Mouse (Mus musculus): ENCODE measurements at regions not wholly inside any gene's neighbourhood (a gene's known extent, or its start where the extent isn't known, plus 50 kb on each side); places are given as distances from the start of the nearest gene placed in this dataset.

DNA sequence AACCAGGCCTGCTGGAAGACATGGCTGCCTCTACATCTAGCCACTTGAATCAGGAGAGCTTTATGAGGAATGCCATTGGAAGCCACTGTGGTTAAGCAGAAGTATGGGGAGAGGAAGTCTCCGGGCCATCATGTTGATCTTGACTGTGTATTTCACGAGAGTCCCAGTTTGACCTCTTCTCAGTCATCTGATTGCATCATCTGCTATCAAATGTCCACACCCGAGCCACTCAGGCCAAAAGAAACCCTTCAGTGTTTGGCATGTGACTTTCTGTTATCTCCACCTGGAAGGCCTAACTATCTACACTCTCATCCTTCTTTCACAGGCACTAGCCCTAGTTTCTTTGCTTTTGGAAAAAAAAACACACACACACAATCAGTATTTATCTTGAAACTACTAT is 186.9 kb upstream of the Id2 start:
- no peaks in the 10 kb centered on the region for H3K27me3 ChIP-seq (replicated peaks; ENCODE audit: control insufficient read depth, insufficient read depth, low read length)

DNA sequence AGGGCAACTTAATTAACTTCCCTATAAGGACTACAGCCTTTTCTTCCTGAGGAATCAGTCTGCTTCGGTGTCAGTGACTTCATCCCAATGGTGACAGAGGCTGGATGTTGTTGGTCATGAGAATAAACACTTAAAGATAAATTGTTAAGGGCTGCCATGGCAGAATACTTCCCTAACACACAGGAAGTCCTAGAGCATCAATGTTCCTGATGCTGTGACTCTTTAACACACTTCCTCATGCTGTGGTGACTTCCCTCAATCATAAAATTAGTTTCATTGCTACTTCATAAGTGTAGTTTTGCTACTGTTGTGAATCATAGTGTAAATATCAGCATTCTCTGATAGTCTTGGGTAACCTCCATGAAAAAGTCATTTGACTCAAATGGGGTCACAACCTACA is 184.5 kb upstream of the Id2 start:
- H3K27me3 ChIP-seq (replicated peaks; ENCODE audit: control insufficient read depth, insufficient read depth, low read length) = no peaks in the 10 kb centered on the region
- 81% methylated on average over 1 of the region's 1 CpGs for WGBS
- H3K9ac ChIP-seq (ENCODE audit: low read length) = no peak overlapping the region
- no peaks in the 10 kb centered on the region for H3K9me3 ChIP-seq (ENCODE audit: control insufficient read depth, low read length)
- H3K4me2 ChIP-seq (ENCODE audit: low read length) = no peak overlapping the region
- no peak for ATAC-seq (replicated peaks; ENCODE audit: low FRiP score, low TSS enrichment, low read depth)
- H3K4me1 ChIP-seq (replicated peaks; ENCODE audit: control insufficient read depth, insufficient read depth, low read length) = no peaks in the 10 kb centered on the region
- no peaks in the 10 kb centered on the region for H3K36me3 ChIP-seq (ENCODE audit: control insufficient read depth, insufficient read depth, low read length)
- H3K4me3 ChIP-seq (ENCODE audit: low read depth, low read length) = no peak overlapping the region
- no peak overlapping the region for H3K27ac ChIP-seq (ENCODE audit: low read depth)
- DNase-seq (ENCODE audit: low spot score) = peak; percentile 28

More for the DNA sequence above, 186.9 kb upstream of the Id2 start:
- Histone ChIP-seq H3K9ac (ENCODE audit: low read length) (no peak overlapping the region), H3K4me1 (replicated peaks; ENCODE audit: control insufficient read depth, insufficient read depth, low read length) (no peaks in the 10 kb centered on the region), H3K4me3 (ENCODE audit: low read depth, low read length) (no peak overlapping the region), H3K4me2 (ENCODE audit: low read length) (no peak overlapping the region), H3K36me3 (ENCODE audit: control insufficient read depth, insufficient read depth, low read length) (no peaks in the 10 kb centered on the region), H3K27ac (ENCODE audit: low read depth) (no peak overlapping the region), H3K9me3 (ENCODE audit: control insufficient read depth, low read length) (no peaks in the 10 kb centered on the region)
- ATAC-seq (replicated peaks; ENCODE audit: low FRiP score, low TSS enrichment, low read depth) (no peak), DNase-seq (ENCODE audit: low spot score) (no peak)
- 69% methylated on average over 3 of the region's 3 CpGs for WGBS

DNA sequence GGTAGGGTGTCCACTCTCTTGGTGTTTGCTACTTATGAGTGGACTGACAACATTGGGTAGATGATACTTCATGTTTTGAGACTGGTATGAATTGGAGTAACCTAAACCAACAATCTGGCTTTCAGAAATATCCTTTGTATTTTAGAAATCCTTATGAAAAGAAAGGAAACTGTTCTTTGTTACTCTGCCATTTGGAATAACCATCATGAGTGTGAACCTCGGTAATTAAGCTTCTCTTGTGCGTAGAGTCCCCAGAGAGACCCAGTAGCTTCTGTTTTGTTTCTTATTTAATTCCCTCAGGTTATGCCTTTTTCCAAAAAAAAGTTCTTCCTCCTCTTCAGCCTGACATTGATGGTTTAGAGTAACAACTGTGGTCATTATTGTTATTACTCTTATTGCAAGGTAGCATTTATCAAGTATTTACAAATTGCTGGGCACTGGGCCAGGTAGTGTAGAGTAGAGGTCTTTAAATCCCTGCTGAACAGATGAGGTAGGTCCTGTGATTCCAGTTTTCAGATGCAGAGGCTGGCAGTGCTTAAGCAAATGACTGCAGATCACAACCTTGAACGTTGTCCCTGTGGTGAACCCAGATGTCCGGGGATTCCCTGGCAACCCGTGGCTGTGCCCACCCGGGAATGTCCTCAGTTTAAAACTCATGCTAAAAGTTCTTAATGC is 176.8 kb upstream of the Id2 start:
- no peak overlapping the region for H3K4me3 ChIP-seq (ENCODE audit: low read depth, low read length)
- no peaks in the 10 kb centered on the region for H3K9me3 ChIP-seq (ENCODE audit: control insufficient read depth, low read length)
- no peak overlapping the region for H3K9ac ChIP-seq (ENCODE audit: low read length)
- no peaks in the 10 kb centered on the region for H3K36me3 ChIP-seq (ENCODE audit: control insufficient read depth, insufficient read depth, low read length)
- H3K27ac ChIP-seq (ENCODE audit: low read depth) = no peak overlapping the region
- peaks cover 5% of the 10 kb centered on the region; the same call in 1 of the 2 replicates for H3K4me1 ChIP-seq (replicated peaks; ENCODE audit: control insufficient read depth, insufficient read depth, low read length)
- no peak overlapping the region for H3K4me2 ChIP-seq (ENCODE audit: low read length)
- WGBS = 66% methylated on average over 6 of the region's 6 CpGs
- DNase-seq (ENCODE audit: low spot score) (peak; percentile 42), ATAC-seq (replicated peaks; ENCODE audit: low FRiP score, low TSS enrichment, low read depth) (no peak)
- no peaks in the 10 kb centered on the region for H3K27me3 ChIP-seq (replicated peaks; ENCODE audit: control insufficient read depth, insufficient read depth, low read length)

DNA sequence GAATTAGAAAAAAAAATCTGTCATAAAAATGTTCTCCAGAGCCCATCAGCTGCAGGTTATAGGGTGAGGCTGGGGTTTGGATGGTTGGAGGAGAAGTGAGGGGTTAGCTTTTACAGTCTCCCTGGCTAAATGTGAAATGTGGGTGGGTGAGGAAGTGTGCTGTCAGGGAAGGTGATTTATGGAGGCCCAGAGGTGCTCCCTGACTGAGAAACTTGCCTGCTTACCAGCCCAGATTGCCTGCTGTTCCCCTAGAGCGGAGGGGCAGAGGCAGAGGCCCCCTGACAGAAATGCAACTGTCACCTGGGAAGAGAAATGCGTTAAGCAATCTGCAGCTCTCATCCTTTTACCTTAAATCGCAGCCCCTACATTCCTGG is 175.8 kb upstream of the Id2 start:
- 0 out of 2 replicates have a peak, but pooled peaks have one; percentile 49 for ATAC-seq (replicated peaks; ENCODE audit: low FRiP score, low TSS enrichment, low read depth)
- Histone ChIP-seq H3K4me1 (replicated peaks; ENCODE audit: control insufficient read depth, insufficient read depth, low read length) (peaks cover 5% of the 10 kb centered on the region; the same call in 1 of the 2 replicates), H3K27me3 (replicated peaks; ENCODE audit: control insufficient read depth, insufficient read depth, low read length) (no peaks in the 10 kb centered on the region), H3K9ac (ENCODE audit: low read length) (no peak overlapping the region), H3K4me2 (ENCODE audit: low read length) (no peak overlapping the region), H3K36me3 (ENCODE audit: control insufficient read depth, insufficient read depth, low read length) (no peaks in the 10 kb centered on the region), H3K9me3 (ENCODE audit: control insufficient read depth, low read length) (no peaks in the 10 kb centered on the region), H3K27ac (ENCODE audit: low read depth) (no peak overlapping the region), H3K4me3 (ENCODE audit: low read depth, low read length) (no peak overlapping the region)
- WGBS = 13% methylated on average over 3 of the region's 3 CpGs
- DNase-seq (ENCODE audit: low spot score) = no peak

DNA sequence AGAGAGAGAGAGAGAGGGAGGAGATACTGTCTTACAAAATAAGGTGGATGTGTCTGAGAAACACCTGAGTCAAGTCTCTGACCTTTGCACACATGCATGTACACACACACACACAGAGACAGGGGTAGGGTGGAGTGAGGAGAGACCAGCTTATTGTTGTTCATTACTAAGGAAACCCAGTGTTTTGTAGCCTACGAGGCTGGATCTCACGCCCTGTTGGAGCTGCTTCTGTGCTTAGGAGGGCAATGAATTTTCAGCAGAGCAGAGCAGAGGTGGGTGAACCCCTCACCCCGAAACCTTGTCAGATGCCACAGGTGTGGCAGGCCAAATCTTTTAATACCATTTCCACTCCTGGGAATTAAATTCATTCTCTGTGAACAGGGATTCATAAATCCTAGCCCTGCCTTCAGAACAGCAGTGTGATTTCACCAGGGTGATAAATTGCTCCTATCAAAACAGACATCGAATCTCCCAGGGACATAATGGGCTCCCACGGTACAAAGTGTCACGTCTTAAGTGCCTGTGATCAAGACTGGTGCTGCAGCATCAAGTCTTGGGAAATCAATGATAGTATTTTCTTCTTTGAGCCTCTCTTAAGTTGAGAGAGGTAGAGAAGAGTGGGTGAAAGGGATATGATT is 175.3 kb upstream of the Id2 start:
- no peaks in the 10 kb centered on the region for H3K9me3 ChIP-seq (ENCODE audit: control insufficient read depth, low read length)
- ATAC-seq (replicated peaks; ENCODE audit: low FRiP score, low TSS enrichment, low read depth) (peak; percentile 50; the same call in 1 of the 2 replicates), DNase-seq (ENCODE audit: low spot score) (peak; percentile 56)
- no peak overlapping the region for H3K9ac ChIP-seq (ENCODE audit: low read length)
- H3K4me3 ChIP-seq (ENCODE audit: low read depth, low read length) = no peak overlapping the region
- WGBS = 26% methylated on average over 6 of the region's 6 CpGs
- peaks cover 5% of the 10 kb centered on the region; the same call in 1 of the 2 replicates for H3K4me1 ChIP-seq (replicated peaks; ENCODE audit: control insufficient read depth, insufficient read depth, low read length)
- no peak overlapping the region for H3K27ac ChIP-seq (ENCODE audit: low read depth)
- H3K27me3 ChIP-seq (replicated peaks; ENCODE audit: control insufficient read depth, insufficient read depth, low read length) = no peaks in the 10 kb centered on the region
- no peak overlapping the region for H3K4me2 ChIP-seq (ENCODE audit: low read length)
- H3K36me3 ChIP-seq (ENCODE audit: control insufficient read depth, insufficient read depth, low read length) = no peaks in the 10 kb centered on the region

DNA sequence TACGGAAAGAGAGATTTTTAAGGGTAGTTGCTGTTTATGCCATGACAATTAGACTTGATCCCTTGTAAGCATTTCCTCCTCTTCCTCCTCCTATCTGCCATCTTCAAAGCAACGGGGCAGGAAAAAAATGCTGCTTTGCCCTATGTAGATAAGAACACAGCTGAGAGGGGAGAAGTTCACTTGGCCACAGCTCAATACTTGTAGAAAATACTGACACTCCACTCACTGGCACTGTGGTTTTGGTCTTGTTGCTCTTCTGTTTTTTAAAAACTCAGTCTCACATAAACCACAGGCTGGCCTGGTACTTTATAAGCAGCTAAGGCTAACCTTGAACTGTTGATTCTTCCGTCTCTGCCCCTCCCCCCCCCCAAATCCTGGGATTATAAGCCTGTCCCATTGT is 172.9 kb upstream of the Id2 start:
- Histone ChIP-seq H3K4me2 (ENCODE audit: low read length) (no peak overlapping the region), H3K4me1 (replicated peaks; ENCODE audit: control insufficient read depth, insufficient read depth, low read length) (peaks cover 5% of the 10 kb centered on the region; the same call in 1 of the 2 replicates), H3K27ac (ENCODE audit: low read depth) (no peak overlapping the region), H3K9me3 (ENCODE audit: control insufficient read depth, low read length) (no peaks in the 10 kb centered on the region), H3K27me3 (replicated peaks; ENCODE audit: control insufficient read depth, insufficient read depth, low read length) (no peaks in the 10 kb centered on the region), H3K36me3 (ENCODE audit: control insufficient read depth, insufficient read depth, low read length) (no peaks in the 10 kb centered on the region), H3K4me3 (ENCODE audit: low read depth, low read length) (no peak overlapping the region), H3K9ac (ENCODE audit: low read length) (no peak overlapping the region)
- WGBS = 66% methylated on average over 3 of the region's 3 CpGs
- ATAC-seq (replicated peaks; ENCODE audit: low FRiP score, low TSS enrichment, low read depth) (no peak), DNase-seq (ENCODE audit: low spot score) (no peak)

DNA sequence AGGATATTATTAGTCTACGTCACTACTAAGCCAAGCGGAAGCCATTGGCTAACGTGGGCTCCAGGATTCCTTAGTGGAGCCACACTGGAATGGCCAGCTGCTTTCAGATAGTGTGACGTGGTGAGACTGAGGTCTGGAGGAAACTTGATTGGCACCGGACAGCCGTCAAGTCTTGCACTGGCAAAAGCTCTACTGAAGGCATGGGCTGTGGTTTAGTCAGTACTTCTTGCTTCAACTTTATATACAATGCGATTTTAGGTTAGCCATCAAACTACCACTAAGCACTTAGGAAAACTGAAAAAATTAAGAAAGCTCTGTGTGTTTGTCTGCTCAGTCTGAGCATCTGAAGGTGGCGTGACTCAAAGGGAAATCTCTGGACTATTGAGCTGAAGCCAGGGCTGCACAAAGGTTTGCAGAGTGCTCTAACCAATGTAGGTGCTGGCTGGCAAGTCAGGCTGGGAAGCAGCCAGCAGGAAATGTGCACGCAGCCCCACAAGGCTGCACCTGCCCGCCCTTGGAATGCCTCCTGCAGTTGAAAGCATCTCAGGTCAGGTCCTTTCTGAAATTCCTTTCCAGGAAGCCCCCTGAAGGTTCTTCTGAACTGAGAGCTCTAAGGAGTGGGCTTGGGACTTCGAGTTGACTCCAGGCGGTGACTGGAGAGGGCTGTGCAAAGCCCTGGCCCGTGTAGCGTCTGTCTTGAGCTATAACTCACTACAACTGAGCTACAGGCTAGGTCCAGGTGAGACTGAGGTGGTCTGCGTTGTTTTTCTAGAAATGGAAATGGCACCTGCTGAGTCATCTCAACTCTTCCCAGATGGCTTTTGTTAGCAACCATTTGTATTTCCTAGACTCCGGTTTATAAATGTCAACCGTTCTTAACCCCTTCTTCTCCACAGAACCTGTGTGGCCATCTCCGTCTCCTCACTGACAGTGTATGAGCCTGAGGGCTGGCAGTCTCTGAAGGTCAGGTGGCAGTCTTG is 172.2 kb upstream of the Id2 start:
- no peaks in the 10 kb centered on the region for H3K36me3 ChIP-seq (ENCODE audit: control insufficient read depth, insufficient read depth, low read length)
- no peak overlapping the region for H3K27ac ChIP-seq (ENCODE audit: low read depth)
- no peak overlapping the region for H3K4me3 ChIP-seq (ENCODE audit: low read depth, low read length)
- H3K9me3 ChIP-seq (ENCODE audit: control insufficient read depth, low read length) = no peaks in the 10 kb centered on the region
- no peak for ATAC-seq (replicated peaks; ENCODE audit: low FRiP score, low TSS enrichment, low read depth)
- no peak overlapping the region for H3K4me2 ChIP-seq (ENCODE audit: low read length)
- H3K27me3 ChIP-seq (replicated peaks; ENCODE audit: control insufficient read depth, insufficient read depth, low read length) = no peaks in the 10 kb centered on the region
- peaks cover 5% of the 10 kb centered on the region; the same call in 1 of the 2 replicates for H3K4me1 ChIP-seq (replicated peaks; ENCODE audit: control insufficient read depth, insufficient read depth, low read length)
- WGBS = 66% methylated on average over 18 of the region's 18 CpGs
- DNase-seq (ENCODE audit: low spot score) = peak; percentile 47
- H3K9ac ChIP-seq (ENCODE audit: low read length) = no peak overlapping the region

DNA sequence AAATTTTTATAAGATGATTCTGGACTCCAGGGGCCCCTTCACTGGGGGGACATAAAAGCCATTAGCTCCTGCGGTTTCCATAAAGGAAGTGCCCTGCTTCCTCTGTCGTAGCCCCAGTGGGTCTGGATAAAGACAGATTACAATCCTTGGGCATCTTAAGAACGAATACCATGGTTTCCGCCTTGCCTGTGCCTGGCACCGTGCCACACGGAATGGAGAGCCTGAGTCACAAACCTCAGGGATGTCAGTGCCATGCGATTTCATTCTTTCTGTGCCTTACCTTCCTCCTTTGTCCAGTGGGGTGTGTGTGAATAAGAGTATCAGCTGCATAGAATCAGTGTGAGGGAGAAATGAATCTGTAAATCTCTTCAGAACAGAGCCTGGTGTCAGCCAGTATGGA is 171.4 kb upstream of the Id2 start:
- no peak overlapping the region for H3K9ac ChIP-seq (ENCODE audit: low read length)
- DNase-seq (ENCODE audit: low spot score) (peak; percentile 25), ATAC-seq (replicated peaks; ENCODE audit: low FRiP score, low TSS enrichment, low read depth) (no peak)
- peaks cover 5% of the 10 kb centered on the region; the same call in 1 of the 2 replicates for H3K4me1 ChIP-seq (replicated peaks; ENCODE audit: control insufficient read depth, insufficient read depth, low read length)
- H3K4me2 ChIP-seq (ENCODE audit: low read length) = no peak overlapping the region
- H3K4me3 ChIP-seq (ENCODE audit: low read depth, low read length) = no peak overlapping the region
- no peaks in the 10 kb centered on the region for H3K27me3 ChIP-seq (replicated peaks; ENCODE audit: control insufficient read depth, insufficient read depth, low read length)
- no peak overlapping the region for H3K27ac ChIP-seq (ENCODE audit: low read depth)
- no peaks in the 10 kb centered on the region for H3K9me3 ChIP-seq (ENCODE audit: control insufficient read depth, low read length)
- 77% methylated on average over 7 of the region's 7 CpGs for WGBS
- no peaks in the 10 kb centered on the region for H3K36me3 ChIP-seq (ENCODE audit: control insufficient read depth, insufficient read depth, low read length)
